Comparison of ENCODE assay signal across 25 mouse cellular contexts in the genomic region with DNA sequence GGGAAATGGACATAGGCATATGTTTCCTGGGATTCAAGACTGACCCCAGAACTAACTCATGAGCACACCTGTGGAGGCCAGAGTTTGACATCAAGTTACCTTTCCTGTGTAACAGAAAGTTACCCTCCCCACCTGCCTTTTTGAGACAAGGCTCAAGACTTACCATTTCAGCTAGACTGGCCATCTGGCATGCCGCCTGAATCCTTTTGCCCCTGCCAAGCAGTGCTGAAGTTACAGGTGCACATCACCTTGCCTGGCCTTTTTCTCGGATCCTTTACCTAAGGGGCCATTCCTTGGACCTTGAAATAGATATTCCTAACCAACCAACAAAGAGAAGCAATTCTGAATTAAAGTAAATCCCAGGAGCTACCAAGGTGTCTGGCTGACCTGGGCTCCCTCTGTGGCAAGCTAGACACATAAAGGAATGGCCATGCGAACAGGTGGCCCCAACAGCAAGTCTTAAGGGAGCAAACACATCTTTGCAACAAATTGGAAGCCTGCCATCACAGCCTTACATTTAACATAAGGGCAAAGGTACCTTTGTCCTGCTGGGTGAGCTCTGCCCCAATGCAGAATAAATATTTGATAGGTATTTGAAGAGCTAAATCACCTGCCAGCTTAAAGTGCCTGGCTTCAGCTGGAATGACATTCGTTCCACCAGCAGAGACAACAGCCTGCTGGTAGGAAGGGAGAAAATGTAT. TPM values are rescaled to one million over a fixed set of nuclear protein-coding genes. Genes with fewer than 3 reads are reported as not detected.
DNase-seq lines count a peak whose midpoint lies in the region; ATAC-seq lines count a peak whose summit lies in the region.
"Had no signal": no experiment of that assay in that cellular context is flagged by ENCODE, and none has a peak within 500 bp of the region (broad histone marks: within the 10 kb centered on the region; RNA-seq: fewer than 3 reads in every experiment).

No protein-coding gene starts in this region.

- peak; percentile 48 for DNase-seq in kidney, postnatal 10 days
- no peak for DNase-seq in lung, postnatal 4 days
- DNase-seq in kidney, postnatal 14 days, result peak; percentile 44
- DNase-seq in spleen, adult 12 weeks (ENCODE audit: low spot score), result no peak
- DNase-seq in hindbrain, embryonic 10.5 days (ENCODE audit: low spot score), result no peak
- DNase-seq: adrenal gland, adult 2 months; cerebellum, adult 2 months; cerebellum, postnatal 36 days; embryo, embryonic 11 days; gastrocnemius, postnatal 36 days; heart, adult 2 months; left cerebral cortex, postnatal 4 days; right cerebral cortex, adult 18-20 months; right cerebral cortex, postnatal 4 days; thymus, postnatal 25 days had no signal

- no peak overlapping the region for H3K9ac ChIP-seq in kidney, embryonic 14.5 days (ENCODE audit: low read depth, low read length)
- no peak overlapping the region for H3K9ac ChIP-seq in lung, embryonic 16.5 days (ENCODE audit: low read length)
- H3K9ac ChIP-seq in stomach, embryonic 15.5 days, result no peak overlapping the region
- H3K9ac ChIP-seq: embryonic facial prominence, embryonic 13.5 days; forebrain, embryonic 12.5 days; hindbrain, embryonic 13.5 days; limb, embryonic 15.5 days had no signal

- 81% methylated on average over 4 of the region's 4 CpGs for WGBS in kidney, embryonic 14.5 days
- 53% methylated on average over 4 of the region's 4 CpGs for WGBS in lung, embryonic 16.5 days
- WGBS in stomach, embryonic 15.5 days, result 69% methylated on average over 4 of the region's 4 CpGs
- WGBS in hindbrain, embryonic 10.5 days, result 86% methylated on average over 4 of the region's 4 CpGs

- ATAC-seq in kidney, embryonic 14.5 days (ENCODE audit: low FRiP score, low TSS enrichment), result no peak
- ATAC-seq in lung, embryonic 16.5 days (ENCODE audit: low read depth), result peak; percentile 78
- ATAC-seq in stomach, embryonic 15.5 days (ENCODE audit: insufficient read depth, low FRiP score, low read depth), result no peak
- ATAC-seq: midbrain, embryonic 16.5 days had no signal

- no peaks in the 10 kb centered on the region for H3K9me3 ChIP-seq in kidney, embryonic 14.5 days (ENCODE audit: control insufficient read depth, low read length)
- H3K9me3 ChIP-seq in lung, embryonic 16.5 days (ENCODE audit: control insufficient read depth, low read length), result no peaks in the 10 kb centered on the region
- H3K9me3 ChIP-seq in stomach, embryonic 15.5 days, result no peaks in the 10 kb centered on the region
- H3K9me3 ChIP-seq in hindbrain, embryonic 10.5 days, result no peaks in the 10 kb centered on the region
- H3K9me3 ChIP-seq: embryonic facial prominence, embryonic 13.5 days; forebrain, embryonic 12.5 days; hindbrain, embryonic 13.5 days; limb, embryonic 15.5 days; midbrain, embryonic 10.5 days had no signal

- no peak overlapping the region for H3K4me2 ChIP-seq in kidney, embryonic 14.5 days (replicated peaks; ENCODE audit: low read depth, low read length)
- no peak overlapping the region for H3K4me2 ChIP-seq in lung, embryonic 16.5 days (ENCODE audit: low read depth, low read length)
- H3K4me2 ChIP-seq in stomach, embryonic 15.5 days, result no peak overlapping the region
- H3K4me2 ChIP-seq: embryonic facial prominence, embryonic 13.5 days; forebrain, embryonic 12.5 days; hindbrain, embryonic 13.5 days; limb, embryonic 15.5 days had no signal

- H3K4me1 ChIP-seq in kidney, embryonic 14.5 days (ENCODE audit: control insufficient read depth, insufficient read depth, low read length), result no peaks in the 10 kb centered on the region
- H3K4me1 ChIP-seq in lung, embryonic 16.5 days (replicated peaks; ENCODE audit: control insufficient read depth, insufficient read depth, low read length), result peaks cover 10% of the 10 kb centered on the region
- H3K4me1 ChIP-seq in stomach, embryonic 15.5 days, result no peaks in the 10 kb centered on the region
- no peaks in the 10 kb centered on the region for H3K4me1 ChIP-seq in hindbrain, embryonic 10.5 days (replicated peaks)
- H3K4me1 ChIP-seq: embryonic facial prominence, embryonic 13.5 days; forebrain, embryonic 12.5 days; hindbrain, embryonic 13.5 days; limb, embryonic 15.5 days; midbrain, embryonic 10.5 days had no signal

- no peaks in the 10 kb centered on the region for H3K36me3 ChIP-seq in kidney, embryonic 14.5 days (ENCODE audit: control insufficient read depth, insufficient read depth, low read length)
- H3K36me3 ChIP-seq in lung, embryonic 16.5 days (ENCODE audit: control insufficient read depth, insufficient read depth, low read length), result no peaks in the 10 kb centered on the region
- no peaks in the 10 kb centered on the region for H3K36me3 ChIP-seq in stomach, embryonic 15.5 days
- H3K36me3 ChIP-seq in hindbrain, embryonic 10.5 days, result no peaks in the 10 kb centered on the region
- H3K36me3 ChIP-seq: embryonic facial prominence, embryonic 13.5 days; forebrain, embryonic 12.5 days; hindbrain, embryonic 13.5 days; limb, embryonic 15.5 days; midbrain, embryonic 10.5 days had no signal

- no peak overlapping the region for H3K4me3 ChIP-seq in kidney, embryonic 14.5 days (ENCODE audit: low read length)
- no peak overlapping the region for H3K4me3 ChIP-seq in lung, embryonic 16.5 days (ENCODE audit: low read length)
- no peak overlapping the region for H3K4me3 ChIP-seq in stomach, embryonic 15.5 days (replicated peaks)
- no peak overlapping the region for H3K4me3 ChIP-seq in hindbrain, embryonic 10.5 days
- H3K4me3 ChIP-seq: embryonic facial prominence, embryonic 13.5 days; erythroblast, embryonic 14.5 days; forebrain, embryonic 12.5 days; heart, adult 2 months; hindbrain, embryonic 13.5 days; limb, embryonic 15.5 days; midbrain, embryonic 10.5 days had no signal

- H3K27ac ChIP-seq in kidney, embryonic 14.5 days (ENCODE audit: low read depth, low read length), result no peak overlapping the region
- peak overlapping the region; percentile 70 for H3K27ac ChIP-seq in lung, embryonic 16.5 days (ENCODE audit: low read length)
- 0 out of 2 replicates have a peak overlapping the region, but pooled peaks have one; percentile 14 for H3K27ac ChIP-seq in stomach, embryonic 15.5 days
- H3K27ac ChIP-seq in hindbrain, embryonic 10.5 days, result no peak overlapping the region
- H3K27ac ChIP-seq: embryonic facial prominence, embryonic 13.5 days; forebrain, embryonic 12.5 days; heart, adult 2 months; hindbrain, embryonic 13.5 days; limb, embryonic 15.5 days; midbrain, embryonic 10.5 days had no signal

- H3K27me3 ChIP-seq in kidney, embryonic 14.5 days (ENCODE audit: control insufficient read depth, insufficient read depth, low read length), result no peaks in the 10 kb centered on the region
- no peaks in the 10 kb centered on the region for H3K27me3 ChIP-seq in lung, embryonic 16.5 days (ENCODE audit: control insufficient read depth, insufficient read depth, low read depth, low read length)
- H3K27me3 ChIP-seq in stomach, embryonic 15.5 days (replicated peaks), result no peaks in the 10 kb centered on the region
- no peaks in the 10 kb centered on the region for H3K27me3 ChIP-seq in hindbrain, embryonic 10.5 days (ENCODE audit: insufficient read depth, poor library complexity, severe bottlenecking)
- H3K27me3 ChIP-seq: embryonic facial prominence, embryonic 13.5 days; forebrain, embryonic 12.5 days; hindbrain, embryonic 13.5 days; limb, embryonic 15.5 days had no signal

RNA-seq across cellular contexts. Expression of gene Sypl, which starts 17.3 kb away (rescaled TPM):
- polyA plus RNA-seq in kidney, embryonic 14.5 days (2014; fragmentation: Nextera tagmentation; extraction: Ambion mirVana), result 104 and 135 TPM in 2 replicates
- polyA plus RNA-seq in lung, embryonic 16.5 days (2015; fragmentation: Nextera tagmentation; extraction: Ambion mirVana), result 181 and 182 TPM in 2 replicates
- 162 and 165 TPM in 2 replicates for polyA plus RNA-seq in stomach, embryonic 15.5 days (2015; fragmentation: Nextera tagmentation; extraction: Ambion mirVana)
- polyA plus RNA-seq in hindbrain, embryonic 10.5 days (2016; fragmentation: Nextera tagmentation; extraction: Ambion mirVana), result 40.9 and 48.8 TPM in 2 replicates

Comparison
In these comparisons a context has a peak if more than half of its experiments do, and no peak if none do; other contexts are left out.
1. DNase-seq: peak in kidney, postnatal 10 days (single experiment) and kidney, postnatal 14 days (single experiment); none in lung, postnatal 4 days (0 of 2), spleen, adult 12 weeks (single experiment) and hindbrain, embryonic 10.5 days (single experiment).
2. H3K27ac ChIP-seq: peak in lung, embryonic 16.5 days (single experiment) and stomach, embryonic 15.5 days (single experiment); none in kidney, embryonic 14.5 days (single experiment) and hindbrain, embryonic 10.5 days (single experiment).